Mouse (Mus musculus) C2C12 (cell line): Measurements from ENCODE around the gene Tnni3k.

Experiments
- CEBPB ChIP-seq: IDR thresholded peaks from one replicate; pipeline ENCODE4 v1.6.1; 2011; ENCODE audit warnings: low read depth, mild to moderate bottlenecking, control low read depth, moderate library complexity
- CTCF ChIP-seq: IDR thresholded peaks from one replicate; pipeline ENCODE4 v1.5.1; 2011; ENCODE audit not compliant: control insufficient read depth, insufficient read depth, insufficient read length
- FOSL1 ChIP-seq: IDR thresholded peaks from one replicate; pipeline ENCODE4 v1.8.0; 2011; ENCODE audit warnings: mild to moderate bottlenecking, low read length; ENCODE audit not compliant: poor library complexity, insufficient read depth, severe bottlenecking
- MAX ChIP-seq: IDR thresholded peaks from one replicate; pipeline ENCODE4 v1.6.1; 2011; ENCODE audit warnings: mild to moderate bottlenecking, control low read depth

DNA sequence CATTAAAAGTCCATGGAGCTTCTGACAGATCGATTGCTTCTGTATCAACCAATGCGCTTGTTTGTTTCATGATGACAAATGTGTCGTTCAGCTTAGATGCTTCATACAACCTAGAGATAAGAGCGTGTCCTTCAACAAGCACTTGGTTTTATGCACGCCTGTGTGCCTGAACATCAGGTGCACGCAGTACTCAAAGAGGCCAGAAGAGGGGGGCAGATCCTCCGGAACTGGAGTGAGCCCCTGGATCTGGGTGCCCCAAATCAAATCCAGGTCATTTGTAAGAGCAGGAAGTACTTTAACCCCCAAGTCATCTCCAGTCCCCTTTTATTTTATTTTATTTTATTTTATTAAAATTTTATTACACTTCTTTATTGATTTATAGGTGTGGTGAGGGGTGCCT lies 158.5 kb downstream of the Tnni3k start:
- no peak for TF ChIP-seq CTCF
- no peak for TF ChIP-seq CEBPB
- TF ChIP-seq MAX: no peak
- no peak for TF ChIP-seq FOSL1
